Mouse (Mus musculus) embryonic fibroblast, embryonic 13.5 days (primary cell): Measurements from ENCODE around the gene Gm6657. TPM values are rescaled to one million over a fixed set of nuclear protein-coding genes. Genes with fewer than 3 reads are reported as not detected.

Source experiments
- H3K27ac ChIP-seq: 2 replicates; pipeline ENCODE4 v1.5.1; 2012; ENCODE audit warnings: low read length, control low read depth, inconsistent platforms; ENCODE audit not compliant: insufficient read depth
- H3K4me1 ChIP-seq: 2 replicates; pipeline ENCODE4 v1.6.1; 2011; ENCODE audit warnings: low read length; ENCODE audit not compliant: control insufficient read depth, insufficient read depth
- H3K4me3 ChIP-seq: 2 replicates; pipeline ENCODE4 v1.5.1; 2011; ENCODE audit warnings: mild to moderate bottlenecking, control low read depth, low read length; ENCODE audit not compliant: insufficient read depth
- CTCF ChIP-seq: IDR thresholded peaks from 2 replicates; pipeline ENCODE4 v1.5.1; 2011; ENCODE audit warnings: mild to moderate bottlenecking, control low read depth, low read length, moderate library complexity, borderline replicate concordance; ENCODE audit not compliant: insufficient read depth
- POLR2A ChIP-seq: IDR thresholded peaks from 2 replicates; pipeline ENCODE4 v1.6.1; 2011; ENCODE audit warnings: low read depth, mild to moderate bottlenecking, control low read depth, low read length, moderate library complexity
- polyA plus RNA-seq: library from polyadenylated mRNA; stranded (reverse); fragments of >200 nt; gene quantifications from 2 replicates; pipeline ENCODE4 v1.2.4, GENCODE M21; 2011; ENCODE audit warnings: low read depth; ENCODE audit not compliant: missing spikeins, insufficient read length

The Gm6657 gene
- polyA plus RNA-seq: not detected in 2 replicates

DNA sequence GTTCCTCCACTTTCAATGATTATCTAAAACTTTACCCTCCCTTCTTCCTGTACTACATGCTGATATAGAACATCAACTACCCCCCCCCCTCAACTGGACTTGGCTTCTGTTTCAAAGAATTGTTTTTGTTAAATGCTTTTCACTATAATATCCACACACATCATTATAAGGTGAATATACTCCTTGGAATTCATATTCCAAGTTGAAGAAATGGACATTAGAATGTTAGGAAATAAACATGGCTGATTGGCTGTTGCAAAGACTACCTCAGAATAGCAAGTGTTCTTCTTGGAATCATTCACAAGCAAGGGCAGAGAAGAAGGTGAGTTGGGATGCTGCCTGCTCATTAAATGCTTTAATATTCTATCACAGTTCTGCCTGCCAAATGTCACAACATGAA lies at the start of gene Gm6657:
Gm6657 (plus strand) TSS at position 301 of the 400 bp plus-strand sequence.
- TF ChIP-seq CTCF (no peak), POLR2A (no peak)
- H3K4me3 ChIP-seq: no peak within 1 kb of the TSS

DNA sequence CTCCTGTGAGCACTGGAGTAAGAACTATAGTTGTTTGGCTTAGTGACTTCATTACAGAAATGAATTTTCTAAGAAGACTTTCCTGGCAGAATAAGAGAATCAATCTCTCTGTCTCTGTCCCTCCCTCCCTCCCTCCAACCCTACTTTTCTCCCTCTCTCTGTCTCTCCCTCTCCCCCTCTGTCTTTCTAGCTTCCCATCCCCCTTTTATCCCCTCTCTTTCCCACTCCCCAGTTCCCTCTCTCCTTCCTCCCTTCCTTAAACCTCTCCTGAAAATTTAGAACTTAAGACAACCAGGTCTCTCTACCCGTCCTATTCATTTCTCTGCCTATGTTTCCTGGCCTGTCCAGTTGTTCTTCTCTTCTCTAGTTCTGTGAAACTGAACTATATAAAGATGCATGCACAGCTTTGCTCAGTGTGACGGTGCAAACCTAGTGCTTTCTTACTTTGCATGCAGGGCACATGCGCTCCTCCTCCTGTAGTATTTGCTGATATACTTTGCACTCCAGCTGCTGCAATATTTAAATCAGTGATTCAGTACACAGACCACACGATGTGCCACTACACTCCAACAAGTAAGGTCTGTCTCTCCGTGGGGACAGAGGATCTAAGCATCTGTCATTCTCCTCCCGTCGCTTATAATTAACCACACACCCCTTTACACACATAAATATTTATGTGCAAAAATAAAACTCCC lies 40.6 kb upstream of the Gm6657 start:
- TF ChIP-seq CTCF: no peak
- TF ChIP-seq POLR2A: no peak
- no peak overlapping the region for H3K27ac ChIP-seq
- H3K4me3 ChIP-seq: no peak overlapping the region
- no peaks in the 10 kb centered on the region for H3K4me1 ChIP-seq

More for the DNA sequence above, at the start of gene Gm6657:
- Histone ChIP-seq H3K4me1 (no peaks in the 10 kb centered on the region), H3K27ac (no peak within 1 kb of the TSS)

- Histone ChIP-seq H3K27ac (no peak overlapping the region), H3K4me3 (no peak overlapping the region), H3K4me1 (no peaks in the 10 kb centered on the region)
- no peak for TF ChIP-seq POLR2A
- no peak for TF ChIP-seq CTCF
Observed at GRCm38 (mm10) chr12:78170178-78170577, 23.9 kb upstream of the Gm6657 start.

GRCm38 (mm10) chr12:78173945-78174344 lies 20.1 kb upstream of the Gm6657 start:
- Histone ChIP-seq H3K27ac (no peak overlapping the region), H3K4me3 (no peak overlapping the region), H3K4me1 (no peaks in the 10 kb centered on the region)
- no peak for TF ChIP-seq POLR2A
- no peak for TF ChIP-seq CTCF

- Histone ChIP-seq H3K27ac (no peak overlapping the region), H3K4me3 (no peak overlapping the region), H3K4me1 (no peaks in the 10 kb centered on the region)
- TF ChIP-seq POLR2A: no peak
- TF ChIP-seq CTCF: no peak
Observed at GRCm38 (mm10) chr12:78174671-78175070, 19.4 kb upstream of the Gm6657 start.

DNA sequence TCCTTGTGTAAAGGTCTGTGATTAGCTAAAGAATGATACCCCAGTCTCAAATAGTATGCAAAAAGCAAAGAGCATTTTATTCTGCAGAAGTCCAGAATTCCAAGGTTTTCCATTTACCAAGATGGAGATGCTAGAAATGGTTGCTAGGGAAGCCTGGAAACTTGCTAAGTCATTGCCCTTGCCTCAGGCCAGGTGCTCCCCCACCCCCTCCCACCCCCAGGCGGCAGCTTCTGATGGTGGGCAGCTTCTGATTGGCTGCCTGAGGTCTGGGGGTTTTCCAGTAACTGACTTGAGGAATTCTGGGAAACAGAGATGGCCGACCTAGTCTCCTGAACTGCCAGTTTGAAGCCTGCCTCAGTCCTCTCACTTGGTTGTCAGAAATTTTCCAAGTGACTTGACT lies 12.6 kb upstream of the Gm6657 start:
- Histone ChIP-seq H3K4me1 (no peaks in the 10 kb centered on the region), H3K4me3 (no peak overlapping the region), H3K27ac (no peak overlapping the region)
- no peak for TF ChIP-seq CTCF
- no peak for TF ChIP-seq POLR2A

DNA sequence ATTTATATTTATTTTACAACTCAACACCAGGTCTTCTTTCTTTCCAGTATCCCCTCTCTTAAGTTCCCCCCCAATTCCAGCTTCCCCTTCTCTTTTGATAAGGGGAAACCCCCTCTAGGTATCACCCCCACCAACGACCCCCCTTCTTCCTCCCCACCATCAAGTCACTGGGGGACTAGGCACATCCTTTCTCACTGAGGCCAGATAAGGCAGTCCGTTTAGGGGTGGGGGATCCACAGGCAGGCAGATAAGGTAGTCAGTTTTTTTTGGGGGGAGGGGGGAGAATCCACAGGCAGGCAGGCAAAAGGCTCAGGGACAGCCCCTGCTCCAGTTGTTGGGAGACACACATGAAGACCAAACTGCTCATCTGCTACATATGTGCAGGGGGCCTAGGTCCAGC lies 1.3 kb downstream of the Gm6657 start:
- Histone ChIP-seq H3K4me3 (no peak overlapping the region), H3K4me1 (no peaks in the 10 kb centered on the region), H3K27ac (no peak overlapping the region)
- TF ChIP-seq POLR2A: no peak
- no peak for TF ChIP-seq CTCF

DNA sequence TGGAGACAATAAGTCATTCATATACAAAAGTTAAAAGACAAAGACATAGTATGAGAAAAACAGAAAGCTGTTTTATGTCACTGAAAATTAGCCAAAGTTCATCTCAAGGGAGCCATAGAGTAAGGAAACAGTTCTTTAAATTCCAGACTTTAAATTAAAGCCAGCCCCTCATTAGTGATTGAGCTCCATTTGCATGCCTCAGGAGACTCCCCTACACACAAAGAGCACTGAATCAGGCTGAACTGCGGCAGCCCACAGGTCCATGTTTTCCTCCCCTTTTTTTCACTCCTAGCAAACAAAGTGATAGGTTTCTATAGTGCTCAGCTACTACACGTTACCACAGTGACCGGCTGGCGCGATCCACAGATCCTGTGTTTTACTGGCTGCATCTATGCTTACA lies 9.6 kb downstream of the Gm6657 start:
- Histone ChIP-seq H3K4me3 (no peak overlapping the region), H3K4me1 (no peaks in the 10 kb centered on the region), H3K27ac (no peak overlapping the region)
- TF ChIP-seq POLR2A (no peak), CTCF (no peak)

- Histone ChIP-seq H3K4me1 (no peaks in the 10 kb centered on the region), H3K27ac (no peak overlapping the region), H3K4me3 (no peak overlapping the region)
- no peak for TF ChIP-seq CTCF
Observed at GRCm38 (mm10) chr12:78205915-78206570, 12.0 kb downstream of the Gm6657 start.

- Histone ChIP-seq H3K4me3 (no peak overlapping the region), H3K27ac (no peak overlapping the region), H3K4me1 (no peaks in the 10 kb centered on the region)
- TF ChIP-seq CTCF (no peak), POLR2A (no peak)
Observed at GRCm38 (mm10) chr12:78206571-78206960, 12.5 kb downstream of the Gm6657 start.
